Mouse (Mus musculus): ENCODE data around the gene Epb41l3.

Gene Epb41l3

DNA sequence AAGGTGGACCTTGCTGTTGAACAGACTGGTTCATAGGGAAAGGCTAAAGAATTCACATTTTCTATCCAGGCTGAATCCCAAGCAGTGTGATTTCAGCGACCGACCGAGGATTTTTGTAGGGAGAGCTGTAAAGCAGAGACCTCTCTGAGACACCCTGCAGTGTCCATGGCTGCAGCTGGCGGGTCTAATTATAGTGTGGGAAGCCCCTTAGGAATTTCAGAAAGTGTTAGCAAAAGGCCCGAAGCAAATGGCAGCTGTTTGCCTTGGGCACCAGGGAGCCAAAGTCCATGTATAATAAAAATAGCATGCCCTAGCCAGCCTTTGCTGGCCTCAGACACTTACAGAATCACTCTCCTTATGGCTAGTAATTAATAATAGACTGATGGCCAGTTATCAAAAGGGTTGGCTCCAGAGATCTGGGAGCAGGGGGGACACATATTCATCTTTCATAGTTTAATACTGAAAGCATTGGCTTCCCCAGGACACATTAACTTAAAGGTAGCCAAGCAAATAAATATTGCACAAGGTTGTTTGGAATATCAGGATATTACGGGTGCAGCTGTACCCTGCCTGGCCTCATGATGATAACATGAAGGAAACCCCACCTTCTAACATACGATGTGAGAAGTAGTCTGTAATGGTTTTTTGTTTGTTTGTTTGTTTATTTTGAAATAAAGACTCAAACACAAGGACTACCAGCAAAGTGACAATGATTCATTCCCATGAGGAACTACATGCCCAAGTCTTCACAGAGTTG is 106.3 kb downstream of the Epb41l3 start:
- no peak for DNase-seq (ENCODE audit: low spot score in 2 of 2)

DNA sequence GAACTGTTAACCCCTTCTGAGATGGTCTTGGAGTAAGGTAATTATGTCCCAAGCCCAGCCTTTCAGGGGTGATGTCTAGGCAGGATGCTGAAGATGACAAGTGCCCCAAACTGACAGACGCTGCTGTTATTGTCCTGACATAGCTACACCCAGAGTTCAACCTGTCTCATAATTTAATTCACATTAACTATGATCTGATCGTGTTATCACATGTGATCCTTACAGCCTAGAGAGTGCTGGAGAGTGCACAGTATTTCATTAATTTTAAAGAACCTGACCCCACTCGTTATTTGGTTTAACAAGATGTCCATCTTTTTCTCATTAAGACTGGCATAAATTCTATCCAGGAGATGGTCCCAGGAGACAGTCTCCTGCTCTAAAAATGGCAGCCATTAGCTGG is 112.3 kb downstream of the Epb41l3 start:
- no peak for DNase-seq (ENCODE audit: low spot score in 2 of 2)

DNA sequence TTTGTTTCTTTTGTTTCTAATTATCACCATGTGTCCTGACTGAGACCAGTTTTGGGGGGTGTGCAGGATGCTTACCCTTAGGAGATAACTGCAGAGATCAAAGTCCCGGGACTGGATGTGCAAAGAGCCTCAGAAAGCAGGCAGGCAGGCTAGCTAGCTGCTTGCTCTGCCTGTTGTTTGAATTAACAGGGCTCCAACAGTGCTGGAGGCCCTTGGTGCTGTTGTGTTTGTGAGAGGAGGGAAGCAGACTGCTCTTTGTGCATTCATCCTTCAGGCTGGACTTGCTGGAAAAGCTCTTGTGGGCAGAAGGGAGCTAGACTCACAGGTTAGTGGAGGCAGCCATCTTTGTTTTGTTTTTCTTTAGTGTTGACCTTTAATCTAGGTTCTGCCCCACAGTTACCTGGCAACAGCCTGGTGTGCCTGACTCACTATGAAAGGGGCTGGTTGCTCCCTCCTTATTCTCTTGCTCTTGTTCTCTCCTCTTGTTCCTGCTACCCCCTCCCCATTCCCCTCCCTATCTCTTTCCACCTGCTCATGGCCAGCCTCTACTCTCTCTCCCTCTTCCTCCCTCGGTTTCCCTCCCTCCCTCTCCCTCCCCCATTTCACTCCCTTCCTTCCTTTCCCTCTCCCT is 117.5 kb downstream of the Epb41l3 start:
- no peak for DNase-seq (ENCODE audit: low spot score in 2 of 2)

DNA sequence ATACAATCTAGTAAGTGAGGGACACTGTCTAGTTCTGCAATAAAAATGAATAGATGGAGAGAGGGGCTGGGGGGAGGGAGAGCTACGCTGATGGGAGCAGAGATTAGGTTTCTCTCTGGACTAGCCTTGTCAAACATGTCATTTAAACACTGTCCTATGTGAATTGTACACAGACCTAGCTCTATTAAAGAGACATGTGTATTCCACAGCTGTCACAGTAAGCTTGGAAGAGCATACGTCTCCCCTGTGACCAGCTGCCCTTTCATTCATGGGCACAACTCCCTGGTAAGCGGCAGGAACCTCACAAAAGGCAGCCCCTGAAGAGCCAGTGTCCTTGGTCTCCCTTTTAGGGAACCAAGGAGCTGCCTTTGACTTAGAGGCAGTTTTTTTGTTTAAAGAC is 119.1 kb downstream of the Epb41l3 start:
- no peak for DNase-seq (ENCODE audit: low spot score in 2 of 2)

DNA sequence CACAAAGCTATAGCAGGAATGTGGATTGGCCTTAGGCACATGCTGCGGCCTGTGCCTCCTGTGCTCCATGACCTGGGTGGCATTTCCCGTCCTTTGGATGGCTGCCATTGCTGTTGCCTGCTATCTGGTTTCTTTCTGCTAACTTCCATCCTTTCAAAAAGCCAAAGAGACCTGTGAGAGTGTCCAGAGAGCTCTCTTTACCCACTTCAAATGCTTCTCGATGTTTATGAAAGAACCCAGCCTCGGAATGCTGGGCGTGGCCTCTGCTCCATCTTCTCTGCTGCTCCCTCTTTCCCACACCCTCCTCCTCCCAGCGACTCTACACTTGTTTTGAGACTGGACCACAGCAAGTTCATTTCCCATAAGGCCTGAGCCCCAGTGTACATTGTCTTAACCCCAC is 120.3 kb downstream of the Epb41l3 start:
- no peak for DNase-seq (ENCODE audit: low spot score in 2 of 2)

DNA sequence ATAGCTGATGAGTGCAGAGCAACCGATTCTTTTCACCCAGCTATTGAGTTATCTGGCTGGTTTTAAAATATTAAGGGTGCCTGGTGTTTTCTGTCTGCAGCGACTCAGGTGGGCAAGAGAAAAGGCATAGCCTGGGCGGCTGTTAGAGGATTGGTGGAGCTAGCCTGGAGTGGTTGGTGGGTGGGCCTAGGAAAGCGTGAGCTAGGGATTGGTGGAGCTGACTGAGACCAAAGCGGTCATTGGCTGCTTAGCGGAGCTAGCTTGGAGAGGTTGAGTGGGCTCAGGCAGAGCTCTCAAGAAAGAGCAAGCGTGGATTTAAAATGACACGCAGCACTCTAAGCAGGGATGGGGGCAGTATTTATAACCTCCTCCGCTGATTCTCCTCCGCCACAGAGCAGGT is 121.2 kb downstream of the Epb41l3 start:
- no peak for DNase-seq (ENCODE audit: low spot score in 2 of 2)

DNA sequence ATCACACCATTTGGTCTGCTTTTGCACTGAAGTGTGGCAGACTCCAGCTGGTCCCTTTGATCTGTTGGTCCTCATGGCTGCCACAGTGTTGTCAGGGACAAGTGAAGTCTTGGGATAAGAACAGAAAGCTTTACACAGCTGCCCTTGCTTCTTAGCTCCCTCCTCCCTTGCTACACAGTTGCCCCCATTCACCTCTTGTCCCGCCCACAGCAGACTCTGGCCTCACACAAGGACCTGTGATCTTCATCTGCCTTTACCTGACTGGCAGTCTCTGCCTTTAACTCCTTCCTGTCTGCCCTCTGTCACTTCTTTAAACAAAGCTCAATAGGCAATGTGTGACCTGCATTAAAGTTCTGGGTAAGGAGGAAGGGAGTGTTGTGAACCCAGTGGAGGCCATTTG is 123.3 kb downstream of the Epb41l3 start:
- no peak for DNase-seq (ENCODE audit: low spot score in 2 of 2)

DNA sequence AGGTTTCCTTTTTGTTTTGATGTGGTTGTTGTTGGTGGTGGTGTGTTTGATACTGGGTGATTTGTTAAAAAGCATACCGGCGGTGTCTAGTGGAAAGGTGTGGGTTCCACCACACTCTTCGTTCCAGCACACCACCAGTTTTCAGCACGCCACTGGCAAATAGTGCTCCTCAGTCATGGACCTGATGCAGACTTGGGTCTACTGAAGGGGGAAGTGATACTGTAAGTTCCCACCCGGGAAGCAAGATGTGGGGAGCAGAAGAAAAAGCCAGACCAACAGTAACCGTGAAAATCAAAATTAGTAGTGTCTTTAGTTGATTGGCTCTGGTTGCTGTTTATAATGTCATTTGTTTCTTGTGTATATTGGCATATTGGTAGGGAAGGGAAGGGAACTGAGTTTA is 124.3 kb downstream of the Epb41l3 start:
- no peak for DNase-seq (ENCODE audit: low spot score in 2 of 2)

DNA sequence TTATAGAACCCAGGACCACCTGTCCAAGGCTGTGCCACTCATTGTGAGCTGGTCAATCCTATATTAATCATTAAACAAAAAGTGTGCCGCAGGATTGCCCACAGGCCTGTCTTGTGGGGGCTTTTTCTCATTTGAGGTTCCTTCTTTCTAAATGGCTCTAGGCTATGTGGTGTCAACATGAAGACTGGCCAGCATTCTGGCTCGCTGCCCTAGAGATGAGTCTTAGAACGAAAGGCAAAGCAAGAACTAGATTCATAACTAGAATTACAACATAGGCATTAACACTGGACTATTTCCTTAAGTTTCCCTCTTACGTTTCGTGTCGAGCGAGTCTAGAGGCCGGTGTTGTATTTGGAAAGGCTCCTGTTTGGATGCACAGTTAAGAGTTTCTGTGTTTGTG is 125.5 kb downstream of the Epb41l3 start:
- peak in 1 of 2 experiments; percentile 11 for DNase-seq (ENCODE audit: low spot score in 2 of 2)

DNA sequence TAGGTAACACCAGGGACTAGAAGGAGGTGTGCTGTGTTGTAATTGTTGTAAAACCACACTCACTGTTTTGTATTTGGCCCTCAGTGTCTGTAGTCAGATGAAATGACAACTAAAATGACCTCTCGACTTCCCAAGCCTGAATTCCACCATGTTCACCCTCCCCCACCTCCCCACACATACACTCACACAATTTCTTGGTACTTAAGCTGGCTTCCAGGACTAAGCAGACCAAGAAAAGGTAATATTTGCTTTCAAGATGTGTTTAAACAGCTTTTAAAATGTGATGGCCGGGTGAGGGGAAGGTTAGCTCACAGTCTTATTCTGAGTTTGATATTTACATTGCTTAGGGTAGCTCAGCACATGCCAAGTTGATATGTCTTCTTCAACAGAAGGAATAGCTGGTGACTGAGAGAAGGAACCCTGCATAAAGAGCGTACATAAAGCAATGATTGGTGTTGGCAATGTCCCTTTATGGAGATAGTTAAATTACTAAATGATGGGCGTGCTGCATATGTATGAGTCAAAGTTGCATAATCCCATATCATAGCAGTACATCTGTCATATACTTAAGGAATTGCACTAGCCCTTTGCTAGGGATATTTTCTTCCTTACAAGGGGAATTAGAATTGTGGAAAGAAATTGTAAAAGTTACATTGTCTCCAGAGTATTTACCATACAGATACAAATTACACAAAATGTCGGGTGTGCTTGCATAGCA is 130.0 kb downstream of the Epb41l3 start:
- no peak for DNase-seq (ENCODE audit: low spot score in 2 of 2)

DNA sequence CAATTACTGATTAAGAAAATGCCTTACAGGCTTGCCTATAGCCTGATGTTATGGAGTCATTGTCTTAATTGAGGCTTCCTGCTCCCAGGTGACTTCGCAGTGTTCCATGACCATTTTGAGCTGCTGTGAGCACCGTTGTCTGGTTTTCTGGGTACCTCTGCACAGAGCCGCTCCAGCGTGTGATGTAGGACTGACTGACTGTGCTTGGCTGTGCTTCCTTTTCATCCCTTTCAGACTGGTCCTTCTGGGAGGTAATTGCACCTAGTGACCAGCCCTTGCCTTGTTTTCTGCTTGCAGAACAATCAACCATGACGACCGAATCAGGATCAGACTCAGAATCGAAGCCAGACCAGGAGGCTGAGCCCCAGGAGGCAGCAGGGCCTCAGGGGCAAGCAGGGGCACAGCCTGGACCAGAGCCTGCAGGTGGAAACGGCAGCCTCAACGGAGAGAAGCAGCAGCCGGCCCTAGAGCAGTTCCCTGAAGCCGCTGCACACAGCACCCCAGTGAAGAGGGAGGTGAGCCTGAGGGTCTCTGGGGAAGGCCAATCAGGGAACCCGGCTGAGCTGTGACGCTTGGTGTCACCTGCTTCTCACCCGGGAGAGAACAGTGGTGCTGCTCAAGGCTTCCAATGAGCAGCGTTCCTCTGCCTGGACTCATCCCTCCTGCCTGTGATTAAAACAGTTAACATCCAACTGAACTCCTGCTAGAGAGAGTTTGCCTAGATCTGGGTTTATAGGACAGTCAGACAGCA is 132.3 kb downstream of the Epb41l3 start:
- DNase-seq (ENCODE audit: low spot score in 2 of 2): no peak

DNA sequence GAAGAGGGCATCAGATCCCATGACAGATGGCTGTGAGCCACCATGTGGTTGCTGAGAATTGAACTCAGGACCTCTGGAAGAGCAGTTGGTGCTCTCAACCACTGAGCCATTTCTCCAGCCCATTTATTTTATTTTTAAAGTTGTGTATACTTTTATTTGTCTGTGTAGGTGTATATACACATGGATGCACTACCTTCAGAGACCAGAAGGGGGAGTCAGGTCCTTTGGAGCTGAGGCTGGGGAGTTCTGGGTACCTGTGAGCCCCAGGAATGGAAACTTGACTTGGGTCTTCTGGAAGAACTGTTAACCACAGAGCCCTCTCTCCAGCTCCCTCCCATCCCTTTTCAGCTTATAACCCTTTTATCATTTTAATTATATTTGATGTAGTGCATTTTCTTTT is 135.6 kb downstream of the Epb41l3 start:
- no peak for DNase-seq (ENCODE audit: low spot score in 2 of 2)

DNA sequence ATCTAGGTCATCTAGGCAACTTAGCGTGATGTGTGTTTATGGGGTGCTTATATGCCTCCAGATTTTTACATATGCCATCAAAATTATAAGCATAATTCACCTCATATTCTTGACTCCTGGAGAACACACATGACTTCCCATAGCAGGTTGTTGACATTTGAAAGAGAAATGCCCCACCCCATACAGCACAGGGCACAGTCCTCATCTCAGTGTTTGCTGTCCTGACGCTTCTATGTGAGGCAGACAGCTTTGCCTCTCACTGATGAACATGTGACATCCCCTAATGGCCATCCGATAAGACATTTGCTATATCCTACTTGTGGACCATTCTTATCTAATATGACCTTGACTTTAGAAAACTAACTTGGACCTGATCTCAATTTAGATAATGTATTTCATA is 140.6 kb downstream of the Epb41l3 start:
- DNase-seq (ENCODE audit: low spot score in 2 of 2): no peak

DNA sequence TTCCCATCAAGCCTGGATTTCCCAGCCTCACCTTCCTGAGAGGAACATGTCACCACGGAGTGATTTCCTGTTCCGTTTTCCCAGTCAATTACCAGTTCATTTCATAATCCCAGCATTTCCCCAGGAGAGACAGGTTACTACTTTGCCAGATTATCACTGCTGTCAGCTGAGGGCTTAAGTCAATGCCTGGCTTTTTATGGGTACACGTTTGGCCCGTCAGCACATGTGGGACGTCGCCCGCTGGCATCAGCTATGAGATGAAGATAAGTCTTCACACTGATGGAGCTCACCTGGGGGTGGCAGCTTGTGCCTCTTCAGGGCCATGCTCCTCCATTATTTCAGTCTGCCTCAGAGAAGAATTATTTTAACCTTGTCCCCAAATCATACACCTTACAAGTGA is 145.4 kb downstream of the Epb41l3 start:
- DNase-seq (ENCODE audit: low spot score in 2 of 2): no peak

DNA sequence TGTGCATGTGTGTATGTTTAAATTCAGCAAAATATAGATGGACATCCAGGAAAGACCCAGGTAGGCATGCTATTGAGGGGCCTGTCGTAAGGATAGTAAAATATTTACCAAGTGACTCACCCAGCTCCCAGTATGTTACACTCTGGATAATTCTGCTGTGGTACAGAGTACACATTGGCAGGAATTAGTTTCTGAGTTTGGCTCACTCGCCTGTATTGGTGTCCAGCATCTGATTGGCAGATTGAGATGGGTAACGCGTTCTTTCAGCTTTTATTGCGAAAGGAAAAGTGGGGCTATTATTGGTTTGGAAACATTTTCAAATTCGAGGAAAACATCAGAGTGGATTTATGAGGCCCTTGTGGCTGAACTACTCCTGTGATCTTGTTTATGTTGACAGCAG is 145.9 kb downstream of the Epb41l3 start:
- DNase-seq (ENCODE audit: low spot score in 2 of 2): no peak

DNA sequence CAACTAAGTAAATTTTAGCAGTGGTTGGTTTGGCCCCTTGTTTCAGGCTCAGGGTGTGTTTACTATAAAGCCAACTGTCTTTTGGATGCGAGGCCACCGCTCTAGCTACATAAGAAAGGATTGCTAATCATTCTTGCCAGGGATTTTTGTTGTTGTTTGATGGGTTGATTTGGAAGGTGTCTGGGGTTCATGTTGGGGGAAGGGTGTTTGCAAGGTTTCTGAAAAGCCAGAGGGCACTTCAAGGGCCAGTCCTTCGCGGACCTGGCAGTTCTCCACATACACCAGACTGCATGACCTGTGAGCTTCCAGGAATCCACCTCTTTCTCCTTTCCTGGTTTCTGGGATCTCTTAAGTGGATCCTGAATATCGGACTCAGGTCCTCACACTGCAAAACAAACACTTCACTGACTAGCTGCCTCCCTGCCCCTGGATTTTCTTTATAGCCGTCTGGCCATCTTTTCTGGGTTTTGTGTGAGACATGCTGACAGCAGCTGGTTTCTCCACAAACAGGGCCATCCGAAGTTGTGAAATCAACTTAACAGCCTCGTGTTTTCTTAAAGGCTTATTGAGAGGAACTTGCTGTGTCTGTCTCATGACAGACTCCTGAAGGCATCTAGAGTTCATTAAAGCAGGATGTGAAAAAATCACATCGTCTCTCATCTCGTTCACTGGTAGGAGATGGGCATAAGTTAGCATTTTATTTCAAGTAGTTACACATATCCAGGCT is 146.6 kb downstream of the Epb41l3 start:
- DNase-seq (ENCODE audit: low spot score in 2 of 2): peak in 1 of 2 experiments; percentile 6

DNA sequence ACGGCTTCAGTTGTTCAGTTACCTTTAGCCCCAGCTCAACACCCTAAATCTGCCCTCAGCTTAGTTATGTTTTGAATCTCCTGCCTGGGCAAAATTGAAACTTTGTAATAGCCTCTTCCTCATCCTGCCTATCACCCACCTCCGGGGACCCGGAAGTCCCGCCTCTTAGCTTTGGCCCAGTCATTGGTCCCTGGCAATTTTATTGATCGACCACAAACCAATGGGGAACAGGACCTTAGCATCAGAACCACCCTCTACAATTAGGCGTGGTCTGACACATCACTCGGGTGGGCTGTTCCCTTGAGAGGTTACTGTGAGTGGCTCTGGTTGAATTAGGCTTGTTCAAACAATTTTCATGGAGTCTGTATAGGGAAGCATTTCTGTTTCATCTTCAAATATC is 150.5 kb downstream of the Epb41l3 start:
- peak; percentile 7 to 11 for DNase-seq (ENCODE audit: low spot score in 2 of 2)

DNA sequence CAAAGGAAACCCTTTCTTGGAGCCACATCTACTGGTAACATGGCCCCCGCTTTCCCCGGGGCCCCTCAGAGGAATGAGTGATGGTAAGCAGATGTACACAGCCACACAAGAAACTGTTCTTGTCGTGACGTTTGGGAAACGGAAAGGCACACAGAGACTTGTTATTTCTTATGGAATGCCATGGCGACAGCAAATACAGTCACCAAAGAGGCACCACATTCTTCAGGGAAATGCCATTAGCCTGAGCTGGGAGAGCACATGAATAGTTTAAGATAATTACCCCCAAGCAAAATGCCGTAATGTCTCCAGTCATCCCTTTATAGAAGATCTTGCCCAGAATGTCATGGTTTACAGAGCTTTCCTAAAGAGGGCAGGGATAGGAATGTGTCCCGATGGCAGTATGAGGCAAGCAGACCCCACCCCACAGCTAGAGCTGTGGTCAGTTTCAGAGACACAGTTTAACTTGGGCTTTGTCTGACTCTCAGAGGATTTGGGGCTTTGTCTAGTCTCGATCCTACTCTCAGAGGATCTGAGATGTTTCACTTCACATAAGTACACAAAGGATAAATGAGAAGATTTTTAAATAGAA is 152.0 kb downstream of the Epb41l3 start:
- DNase-seq (ENCODE audit: low spot score in 2 of 2): no peak

DNA sequence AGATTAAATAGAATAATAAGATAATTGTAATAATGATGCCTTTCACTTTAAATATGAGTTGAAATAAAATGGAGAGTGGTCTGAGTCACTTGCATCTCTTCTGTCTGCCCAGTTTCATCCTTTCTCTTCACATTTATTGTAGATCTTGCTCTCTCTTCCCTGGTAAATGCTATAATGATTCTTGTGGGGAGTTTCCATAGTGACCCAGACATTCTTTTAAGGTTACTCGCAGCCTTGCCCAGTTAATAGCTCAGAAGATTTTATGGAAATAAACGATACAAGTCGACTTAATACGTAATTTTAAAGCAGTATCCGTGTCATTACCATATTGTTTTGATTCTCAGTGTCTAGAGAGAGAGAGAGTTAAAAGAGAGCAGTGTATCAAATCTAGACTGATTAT is 154.0 kb downstream of the Epb41l3 start:
- DNase-seq (ENCODE audit: low spot score in 2 of 2): no peak

DNA sequence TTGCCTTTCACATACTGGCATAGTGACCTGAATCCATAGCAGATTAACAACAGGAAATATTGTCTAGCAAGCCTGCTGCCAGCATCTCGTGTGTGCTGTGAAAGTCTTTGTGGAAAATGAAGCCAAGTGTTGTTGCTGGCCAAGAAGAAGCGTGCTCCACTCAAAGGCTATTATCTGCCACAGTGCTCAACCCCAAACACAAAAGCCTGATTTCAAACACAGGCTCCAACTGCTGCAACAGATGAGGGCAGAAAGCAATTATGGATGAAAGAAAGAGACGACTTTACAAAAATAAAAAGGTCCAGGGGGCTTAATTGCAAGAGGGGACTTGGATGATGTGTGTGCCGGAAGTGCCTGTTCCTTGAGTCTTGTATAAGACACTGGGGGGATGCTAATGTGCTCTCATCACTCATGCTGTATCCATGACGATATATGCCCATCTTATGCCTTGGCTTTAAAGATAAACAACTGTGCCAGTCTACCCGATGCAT is 154.7 kb downstream of the Epb41l3 start:
- no peak for DNase-seq (ENCODE audit: low spot score in 2 of 2)

DNA sequence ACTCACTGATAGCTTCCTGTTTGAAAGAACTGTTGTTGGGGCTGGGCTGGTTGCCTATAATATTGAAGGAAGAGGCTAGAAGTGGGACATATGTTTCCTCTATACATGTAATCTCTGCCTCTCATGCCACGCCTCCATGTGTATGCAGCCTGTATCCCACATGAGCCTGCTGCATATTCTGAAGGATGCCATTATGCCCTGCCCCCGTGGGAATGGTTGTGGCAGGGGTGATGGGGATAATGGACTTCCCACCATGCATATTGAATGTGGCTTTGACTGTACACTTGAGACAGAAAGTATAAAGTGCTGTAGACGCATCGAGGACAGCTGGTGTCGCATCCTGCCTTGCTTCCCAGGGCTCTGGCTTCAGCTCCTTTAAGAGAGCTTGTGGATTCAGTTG is 155.9 kb downstream of the Epb41l3 start:
- DNase-seq (ENCODE audit: low spot score in 2 of 2): no peak

All from spleen, postnatal 36 days (tissue).